Mouse (Mus musculus) c-Kit-positive CD71-negative TER-119-negative erythroid progenitor cells, embryonic 14.5 days (primary cell): ENCODE results near the gene Tra2a.
"Not testable (repeated sequence)": the region's sequence is repeated elsewhere in the genome, so short reads cannot be mapped to it uniquely, and the experiment has no call there.

Experiments used
- DNase-seq: peaks from one replicate; pipeline ENCODE4 v3.0.0-alpha.2; 2013; ENCODE audit warnings: low read depth

The Tra2a gene

DNA sequence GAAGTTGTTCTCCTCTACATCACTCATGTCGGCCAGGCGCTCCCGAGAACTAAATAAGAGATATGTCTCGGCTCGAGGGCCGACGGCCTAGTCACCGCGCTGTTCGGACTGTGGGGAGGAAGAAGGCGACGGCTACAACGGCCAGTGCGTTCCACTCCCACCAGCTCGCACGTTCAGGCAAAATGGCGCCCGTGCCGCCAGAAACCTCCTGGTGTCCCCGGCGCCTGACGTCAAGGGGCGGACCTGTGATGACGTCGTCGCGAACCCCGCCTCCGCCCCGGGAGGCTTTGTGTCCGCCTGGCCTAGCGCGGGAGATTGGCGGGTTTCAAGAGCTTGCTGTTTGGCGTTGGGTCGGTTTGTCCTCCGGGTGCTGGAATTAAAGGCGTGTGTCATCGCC, at the start of gene Tra2a:
Gene Tra2a (minus strand): TSS at position 187 of the 397 bp plus-strand sequence.
- DNase-seq, result peak; percentile 95

DNA sequence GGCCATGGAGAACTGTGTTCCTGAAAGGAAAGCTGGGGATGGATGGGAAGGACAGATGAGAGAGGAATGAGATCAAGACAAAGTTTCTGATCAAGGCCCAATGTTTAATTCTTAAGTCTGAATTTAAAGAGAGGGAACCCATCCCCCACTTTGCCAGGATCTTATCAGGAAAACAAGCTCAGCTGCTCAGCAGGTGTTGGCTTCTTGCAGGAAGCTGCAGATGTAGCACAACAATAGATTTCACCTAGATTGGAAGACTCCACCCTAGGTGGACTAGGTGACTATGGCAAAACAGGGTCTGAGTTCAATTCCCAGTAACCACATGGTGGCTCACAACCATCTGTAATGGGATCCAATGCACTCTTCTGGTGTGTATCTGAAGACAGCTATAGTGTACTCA, 34.5 kb upstream of the Tra2a start:
- no peak for DNase-seq

DNA sequence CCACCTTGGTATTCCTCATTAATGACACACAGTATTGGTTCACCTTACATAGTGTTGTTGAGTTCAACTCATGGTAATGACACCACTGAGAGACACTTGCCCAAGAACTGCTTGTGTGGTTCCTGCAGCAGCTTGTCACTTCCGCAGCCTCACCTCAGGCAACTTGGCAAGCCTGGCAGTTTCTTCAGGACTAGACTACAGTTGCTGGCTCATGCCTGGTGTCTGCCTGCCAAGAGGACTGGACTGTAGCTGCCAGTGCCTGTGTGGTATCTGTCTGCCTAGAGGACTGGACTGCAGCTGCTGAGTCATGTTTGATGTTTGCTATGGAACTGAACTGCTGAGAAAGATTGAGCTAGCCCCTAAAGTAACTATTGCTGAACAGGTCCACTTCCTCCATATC, 18.3 kb upstream of the Tra2a start:
- no peak for DNase-seq

DNA sequence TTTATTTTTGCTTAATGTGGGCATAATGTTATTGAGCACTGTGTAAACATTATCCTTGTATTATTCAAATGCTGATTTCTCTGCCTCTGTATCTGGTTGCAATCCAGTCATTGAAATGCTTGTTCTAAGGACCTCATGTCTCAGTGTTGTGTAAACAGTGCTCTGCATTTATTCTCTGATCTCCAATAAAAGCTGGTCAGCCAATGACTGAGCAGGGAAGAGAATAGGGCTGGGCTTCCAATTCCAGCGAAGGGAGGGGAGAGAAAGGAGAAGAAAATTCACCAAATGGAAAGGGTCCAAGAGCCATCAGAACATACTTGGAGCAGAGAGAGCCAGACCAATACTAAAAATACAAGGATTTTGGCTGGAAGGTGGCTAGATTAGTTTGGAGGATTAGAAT, 17.1 kb upstream of the Tra2a start:
- no peak for DNase-seq

DNA sequence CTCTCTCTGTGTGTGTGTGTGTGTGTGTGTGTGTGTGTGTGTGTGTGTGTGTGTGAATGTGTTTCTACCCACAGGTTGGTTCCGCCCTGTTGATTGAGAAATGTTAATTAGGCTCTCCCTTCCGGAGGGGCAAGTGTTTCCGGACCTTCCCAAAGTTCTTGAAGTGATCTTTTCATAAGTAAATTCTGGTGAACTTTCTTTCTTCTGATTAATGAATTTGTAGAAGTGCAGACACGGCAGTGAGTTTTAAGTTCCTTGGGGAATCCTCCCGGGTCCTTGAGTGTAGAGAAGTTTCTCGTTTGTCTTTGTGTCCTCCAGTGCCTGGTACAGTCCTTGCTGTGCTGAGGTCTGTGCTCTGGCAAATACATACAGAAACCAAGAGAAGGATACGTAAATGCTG, 11.5 kb upstream of the Tra2a start:
- no peak for DNase-seq

DNA sequence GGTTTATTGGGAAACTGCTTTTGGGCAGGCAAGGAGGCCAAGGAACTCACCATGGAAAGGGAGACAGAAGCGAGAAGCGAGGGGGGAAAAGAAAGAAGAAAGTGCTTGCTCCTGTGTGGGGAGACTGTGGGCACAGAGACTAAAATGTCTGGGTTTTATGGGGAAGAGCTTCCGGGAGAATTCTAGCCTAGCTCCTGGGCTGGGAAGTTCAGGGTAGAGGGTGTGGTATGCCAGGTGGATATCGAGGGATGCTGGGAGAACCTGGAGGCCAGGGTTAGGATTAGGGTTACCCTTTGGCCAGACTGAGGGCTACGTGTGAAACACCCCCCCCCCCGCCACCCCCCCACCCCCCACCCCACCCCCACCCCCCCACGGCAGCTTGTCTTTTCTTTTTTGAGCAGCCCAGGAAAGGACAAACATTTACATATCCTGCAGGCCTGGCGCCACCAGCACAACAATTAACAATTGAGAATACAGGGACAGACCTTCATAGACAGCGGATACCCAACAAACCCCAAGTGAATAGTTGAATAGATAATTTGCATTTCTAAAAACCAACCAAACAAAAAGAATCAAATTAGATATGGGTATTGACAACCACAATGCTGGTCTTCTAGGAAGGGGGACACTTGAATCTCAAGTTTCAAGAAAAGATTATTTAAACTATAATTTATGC, 10.7 kb upstream of the Tra2a start:
- DNase-seq, result no peak

DNA sequence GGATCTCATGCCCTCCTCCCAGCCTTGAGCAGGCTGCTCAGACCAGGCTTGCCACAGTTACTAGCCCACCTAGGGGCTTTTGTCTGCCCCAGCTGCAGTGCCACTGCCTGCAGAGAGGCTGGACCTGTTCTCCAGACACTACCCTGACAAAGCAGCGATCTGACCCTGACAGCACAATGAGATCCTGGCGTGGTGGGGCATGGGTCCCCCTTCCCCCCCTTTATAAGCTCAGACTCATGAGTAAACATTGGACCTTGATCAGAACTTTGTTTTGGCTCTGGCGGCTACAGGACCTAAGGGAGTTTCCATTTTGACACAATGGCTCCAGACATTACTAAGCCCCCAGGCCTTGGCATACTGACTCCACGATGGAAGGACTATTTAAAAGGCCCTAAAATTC, 10.1 kb upstream of the Tra2a start:
- DNase-seq, result no peak

DNA sequence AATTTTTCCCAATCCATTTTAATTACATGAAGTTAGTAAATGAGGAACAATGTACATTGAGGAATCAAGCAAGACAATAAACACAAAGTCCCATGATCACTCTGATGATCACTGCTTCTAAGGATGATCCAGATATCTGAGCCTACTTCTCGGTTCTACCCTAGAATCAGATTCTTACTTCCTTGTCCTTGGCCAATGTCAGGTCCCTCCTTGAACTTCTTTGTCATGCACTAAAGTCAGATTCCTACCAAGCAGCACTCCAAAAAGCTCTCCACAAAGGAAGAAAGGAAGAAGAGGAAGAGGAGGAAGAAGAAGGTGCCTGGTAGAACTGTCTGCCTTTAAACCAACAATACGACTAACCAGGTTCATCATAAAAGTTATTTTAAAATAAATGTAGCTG, 9.0 kb upstream of the Tra2a start:
- no peak for DNase-seq

DNA sequence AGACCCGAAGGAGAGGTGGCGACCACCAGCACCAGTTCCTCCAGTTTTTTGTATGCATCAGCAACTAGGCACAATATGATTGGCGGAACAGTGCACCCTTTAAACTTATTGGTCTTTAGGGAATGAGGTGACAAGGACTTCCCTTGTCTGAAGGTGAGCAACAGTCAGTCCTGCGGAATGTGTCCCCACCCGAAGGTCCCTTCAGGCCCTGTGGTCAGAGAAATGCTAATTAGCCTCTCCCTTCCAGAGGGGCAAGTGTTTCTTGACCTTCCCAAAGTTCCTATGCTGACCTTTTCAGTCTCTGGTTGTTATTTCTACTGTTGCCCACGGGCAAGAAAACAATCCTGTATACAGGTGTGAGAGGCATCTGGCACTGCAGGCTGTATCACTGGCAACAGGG, 8.0 kb upstream of the Tra2a start:
- no peak for DNase-seq

DNA sequence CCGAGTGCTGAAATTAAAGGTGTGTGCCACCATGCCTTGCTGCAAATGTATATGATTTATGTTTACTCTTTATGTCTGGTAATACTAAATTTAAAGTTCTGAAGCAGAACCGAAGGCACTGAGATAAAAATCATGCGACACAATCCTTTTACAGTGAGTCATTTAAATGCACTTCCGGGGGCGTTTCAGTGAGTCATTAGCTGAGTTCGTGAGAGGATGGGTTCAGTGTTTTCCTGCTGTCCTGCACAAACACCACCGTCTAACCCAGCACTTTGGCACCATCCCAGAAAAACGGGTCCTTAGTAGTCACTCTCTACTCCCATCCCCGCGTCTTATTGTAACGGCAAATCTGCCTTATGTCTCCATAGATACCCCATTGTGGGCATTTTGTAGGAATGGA, 6.1 kb upstream of the Tra2a start:
- no peak for DNase-seq

DNA sequence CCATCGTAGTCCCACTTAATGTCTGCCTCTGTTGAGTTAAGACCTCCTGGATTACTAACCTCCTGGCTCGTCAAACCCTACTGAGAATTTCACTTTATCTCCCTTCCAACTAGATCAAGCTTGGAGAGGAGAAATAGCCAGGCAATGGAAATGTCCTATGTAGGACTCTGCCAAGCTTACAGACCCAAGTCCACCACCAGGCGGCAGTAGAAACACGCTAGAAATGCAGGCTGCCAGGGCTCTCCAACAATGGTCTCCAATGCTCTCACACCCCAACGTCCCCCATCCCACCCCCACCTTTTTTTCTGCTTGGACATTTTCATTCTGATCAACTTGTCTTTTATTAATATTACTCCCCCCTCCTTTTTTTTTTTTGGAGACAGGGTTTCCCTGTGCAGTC, 5.4 kb upstream of the Tra2a start:
- DNase-seq, result peak; percentile 65

DNA sequence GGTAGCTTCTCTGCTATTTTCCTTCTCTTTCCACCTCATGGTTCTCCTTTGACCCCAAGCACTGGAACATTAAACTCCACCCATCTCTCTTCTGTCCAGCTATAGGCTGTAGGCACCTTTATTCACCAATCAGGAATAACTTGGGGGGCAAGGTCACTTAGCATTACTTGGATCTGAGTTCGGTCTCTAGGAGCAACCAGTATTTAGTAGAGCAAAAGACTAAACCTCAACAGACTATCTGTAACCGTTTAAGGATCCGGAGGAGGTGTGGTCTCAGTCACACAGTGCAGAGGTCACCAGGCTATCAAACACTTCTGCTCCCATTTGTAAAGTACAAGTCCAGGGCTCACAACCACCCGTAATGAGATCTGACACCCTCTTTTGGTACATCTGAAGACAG, 3.9 kb upstream of the Tra2a start:
- DNase-seq, result no peak

DNA sequence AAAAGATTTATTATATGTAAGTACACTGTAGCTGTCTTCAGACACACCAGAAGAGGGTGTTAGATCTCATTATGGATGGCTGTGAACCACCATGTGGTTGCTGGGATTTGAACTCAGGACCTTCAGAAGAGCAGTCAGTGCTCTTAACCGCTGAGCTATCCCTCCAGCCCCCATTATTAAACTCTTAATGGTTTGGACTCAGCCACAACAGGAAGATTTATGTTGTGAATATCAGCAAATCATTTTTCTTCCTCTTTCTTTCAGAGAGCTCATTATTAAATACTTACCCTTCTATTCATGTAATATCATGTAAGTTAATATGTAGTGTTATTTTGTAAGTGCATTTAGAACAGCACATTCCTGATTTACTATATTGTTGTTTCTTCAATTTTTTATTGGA, 1.4 kb upstream of the Tra2a start:
- DNase-seq, result not testable (repeated sequence)

DNA sequence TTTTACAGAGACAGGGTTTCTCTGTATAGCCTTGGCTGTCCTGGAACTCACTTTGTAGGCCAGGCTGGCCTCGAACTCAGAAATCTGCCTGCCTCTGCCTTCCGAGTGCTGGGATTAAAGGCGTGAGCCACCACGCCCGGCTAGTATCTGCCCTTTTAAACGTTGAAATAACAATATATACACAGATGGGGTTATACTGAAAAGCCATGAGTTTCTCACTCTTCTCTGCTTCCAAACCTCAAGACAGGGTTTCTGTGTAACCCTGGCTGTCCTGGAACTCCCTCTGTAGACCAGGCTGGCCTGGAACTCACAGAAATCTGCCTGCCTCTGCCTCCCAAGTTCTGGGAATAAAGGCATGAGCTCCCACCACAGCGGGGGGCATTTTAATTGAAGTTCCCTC, 613 bp upstream of the Tra2a start:
- not testable (repeated sequence) for DNase-seq

DNA sequence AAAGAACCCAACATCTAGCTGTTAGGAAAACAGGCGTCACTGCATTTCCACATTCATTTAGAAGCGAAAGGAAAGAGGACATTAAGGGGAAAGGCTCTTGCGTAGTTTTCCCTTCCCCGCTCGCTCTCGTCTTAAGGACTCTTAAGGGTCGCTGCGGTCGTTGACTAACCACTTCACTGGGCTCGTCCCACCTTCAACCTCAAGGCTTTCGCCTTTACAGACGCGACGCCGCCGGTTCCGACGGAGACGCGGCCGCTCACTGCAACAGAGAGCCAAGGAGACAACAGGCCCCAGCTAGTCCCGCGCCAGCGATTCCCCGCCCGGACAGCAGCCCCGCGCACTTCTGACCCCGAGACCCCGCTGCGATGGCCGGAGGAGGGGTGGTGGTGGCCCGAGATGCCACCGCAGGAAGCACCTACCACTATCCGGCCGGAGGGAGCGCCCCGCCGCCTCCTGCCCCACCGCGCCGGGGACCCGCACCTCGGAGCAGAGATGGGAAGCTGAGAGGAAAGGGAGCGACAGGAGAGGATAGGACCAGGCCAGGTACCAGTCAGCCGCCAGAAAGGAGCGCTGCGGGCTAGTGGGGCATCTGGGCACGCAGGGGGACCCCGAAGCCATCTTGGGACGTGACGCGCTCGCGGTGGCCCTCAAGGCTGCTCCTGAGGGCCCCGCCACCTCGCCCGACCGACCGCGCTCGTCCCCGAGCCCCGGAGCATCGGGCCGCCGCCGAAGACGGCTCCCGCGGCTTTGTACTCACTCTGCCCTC, 569 bp downstream of the Tra2a start:
- peak; percentile 34 for DNase-seq

DNA sequence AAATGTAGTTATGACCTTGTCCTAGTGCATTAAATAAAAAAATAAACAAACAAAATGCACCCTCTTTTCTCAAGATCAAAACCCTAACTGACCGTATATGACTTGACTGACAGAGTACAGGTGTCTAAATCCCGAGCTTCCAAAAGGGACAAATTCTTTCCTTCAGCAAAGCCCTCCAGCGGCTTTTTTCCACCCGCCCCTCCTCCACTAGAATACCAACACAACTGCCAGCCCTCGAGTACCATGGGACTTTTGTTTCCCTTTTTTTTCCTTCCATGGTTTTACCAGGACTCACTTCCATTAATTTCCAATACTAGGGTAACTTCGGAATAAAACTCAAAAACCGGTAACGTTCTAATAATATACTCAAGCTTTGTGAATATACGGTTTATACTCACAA, 1.4 kb downstream of the Tra2a start:
- no peak for DNase-seq

DNA sequence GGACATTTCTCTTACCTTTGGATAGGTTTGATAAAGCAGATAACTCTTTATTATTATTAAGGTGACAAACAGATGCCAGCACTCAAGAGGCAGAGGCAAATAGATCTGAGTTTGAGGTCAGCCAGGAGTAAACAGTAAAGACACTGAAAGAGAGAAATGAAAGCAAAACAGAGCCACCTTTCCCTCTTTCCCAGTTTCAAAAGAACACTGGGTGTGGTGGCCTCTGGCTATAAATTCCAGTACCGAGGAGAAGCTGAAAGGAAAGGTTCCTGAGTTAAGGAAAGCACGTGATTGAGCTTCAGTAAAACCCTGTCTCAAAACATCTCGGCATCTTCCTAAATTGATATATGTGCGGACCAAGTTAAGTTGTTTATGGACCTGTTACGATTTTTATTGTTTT, 4.1 kb downstream of the Tra2a start:
- DNase-seq, result no peak

DNA sequence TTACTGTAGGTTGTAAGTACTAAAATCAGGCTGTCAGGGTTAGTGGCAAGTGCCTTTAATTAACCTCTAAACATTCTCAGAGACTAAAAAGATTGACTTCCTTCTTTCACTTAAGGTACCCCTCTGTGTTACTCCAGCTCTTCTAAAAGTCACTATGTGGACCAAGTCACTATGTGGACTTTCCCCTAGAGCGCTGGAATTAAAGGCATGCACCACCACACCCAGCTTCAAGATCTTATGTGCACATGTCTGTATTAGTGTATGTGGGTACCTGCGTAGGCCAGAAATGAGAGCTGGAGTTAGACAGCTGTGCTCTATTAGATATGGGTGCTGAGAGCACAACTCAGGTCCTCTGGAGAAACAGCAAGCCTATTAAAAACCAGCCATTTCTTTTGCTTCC, 6.0 kb downstream of the Tra2a start:
- DNase-seq, result no peak

DNA sequence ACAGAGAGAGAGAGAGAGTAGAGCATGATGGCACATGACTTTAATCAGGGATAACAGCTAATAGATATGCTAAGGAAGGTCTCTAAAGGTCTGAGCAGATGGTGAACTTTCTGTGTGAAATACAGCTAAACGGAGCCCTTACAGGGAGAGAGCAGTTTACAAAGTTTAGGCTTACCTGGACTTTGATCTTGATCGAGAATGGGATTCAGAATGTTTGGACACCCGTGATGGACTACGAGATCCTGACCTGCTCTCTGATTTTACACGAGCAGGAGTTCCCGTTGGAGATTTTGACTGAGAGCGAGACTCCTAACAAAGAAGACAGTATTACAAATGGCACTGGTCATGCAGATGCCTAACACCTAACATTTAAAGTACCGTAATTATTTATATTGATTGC, 11.6 kb downstream of the Tra2a start:
- no peak for DNase-seq

DNA sequence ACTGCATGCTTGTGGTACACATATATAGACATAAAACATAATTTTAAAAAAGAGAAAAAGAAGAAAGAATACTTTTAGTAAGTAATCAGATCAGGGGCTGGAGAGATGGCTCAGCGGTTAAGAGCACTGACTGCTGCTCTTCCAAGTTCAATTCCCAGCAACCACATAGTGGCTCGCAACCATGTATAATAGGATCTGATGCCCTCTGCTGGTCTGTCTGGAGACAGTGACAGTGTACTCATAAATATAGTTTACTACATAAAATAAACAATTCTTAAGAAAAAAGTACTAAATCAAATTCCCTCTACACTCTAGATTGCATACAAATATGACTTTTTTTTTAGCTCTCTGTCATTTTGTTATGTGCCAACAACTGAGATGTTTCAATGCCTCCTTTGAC, 12.6 kb downstream of the Tra2a start:
- no peak for DNase-seq

DNA sequence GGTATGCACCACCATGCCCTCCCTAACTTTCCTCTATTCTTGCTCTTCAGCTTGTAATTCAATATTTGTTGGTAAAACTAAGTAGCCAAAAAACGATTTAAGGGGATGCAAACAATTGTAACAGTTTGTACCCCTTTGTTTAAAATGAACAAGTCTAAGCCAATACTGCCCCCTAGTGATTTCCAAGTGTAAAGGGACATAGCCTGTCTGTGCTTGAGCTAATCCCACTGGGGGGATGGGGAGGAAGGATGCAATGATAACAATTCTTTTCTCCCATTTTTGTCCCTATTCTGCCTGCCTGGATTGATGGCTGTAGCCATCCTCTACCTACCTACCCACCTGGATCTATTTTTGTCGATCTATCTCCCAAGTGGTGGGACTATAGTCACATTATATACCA, 16.6 kb downstream of the Tra2a start:
- no peak for DNase-seq

DNA sequence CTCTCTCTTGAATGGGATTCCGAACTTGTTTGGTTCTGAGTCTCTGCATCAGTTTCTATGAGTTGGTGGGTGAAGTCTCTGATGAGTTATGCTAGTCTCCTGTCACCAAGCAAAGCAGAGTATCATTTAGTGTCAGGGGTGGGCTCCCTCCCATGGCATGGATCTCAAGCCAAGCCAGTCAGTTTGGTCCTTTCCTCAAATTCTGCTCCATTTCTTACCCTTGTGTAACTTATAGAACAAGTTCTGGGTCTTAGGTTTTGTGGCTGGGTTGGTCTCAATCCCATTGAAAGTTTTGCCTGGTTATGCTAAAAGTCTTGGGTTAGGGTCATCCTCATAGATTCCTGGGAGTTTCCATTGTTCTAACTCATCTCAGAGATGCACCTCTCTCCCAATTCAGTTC, 21.5 kb downstream of the Tra2a start:
- no peak for DNase-seq

DNA sequence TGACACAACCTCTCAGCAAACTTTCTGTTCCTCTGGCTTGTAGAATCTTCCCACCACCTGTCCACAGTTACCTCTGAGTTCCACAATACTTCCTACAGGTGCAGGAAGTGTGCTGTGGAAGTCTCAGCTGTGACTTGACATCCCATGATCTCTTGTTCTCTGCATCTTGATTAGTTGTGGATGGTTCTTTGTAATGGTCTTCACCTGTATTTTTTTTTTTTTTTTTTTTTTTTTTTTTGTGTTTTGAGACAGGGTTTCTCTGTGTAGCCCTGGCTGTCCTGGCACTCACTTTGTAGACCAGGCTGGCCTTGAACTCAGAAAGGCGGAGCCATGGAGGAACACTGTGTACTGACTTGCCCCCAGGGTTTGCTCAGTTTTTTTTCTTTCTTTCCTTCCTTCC, 22.3 kb downstream of the Tra2a start:
- DNase-seq, result no peak

DNA sequence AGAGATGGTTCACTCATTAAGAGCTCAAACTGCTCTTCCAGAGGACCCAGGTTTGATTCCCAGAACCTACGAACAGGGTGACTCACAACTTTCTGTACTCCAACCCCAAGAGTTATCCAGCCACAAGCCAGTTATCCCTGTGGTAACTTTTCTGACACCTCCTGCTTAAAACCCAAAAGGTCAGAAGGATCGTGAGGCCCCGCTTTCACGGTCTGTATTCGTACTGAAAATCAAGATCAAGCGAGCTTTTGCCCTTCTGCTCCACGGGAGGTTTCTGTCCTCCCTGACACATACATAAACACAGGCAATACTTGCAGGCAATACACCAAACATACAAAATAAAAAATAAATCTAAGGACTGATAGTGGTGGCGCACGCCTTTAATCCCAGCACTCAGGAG, 27.5 kb downstream of the Tra2a start:
- DNase-seq, result peak; percentile 98
